Mouse (Mus musculus) monocyte, adult 5-6 weeks (primary cell): Measurements from ENCODE around the gene Calca. TPM values are rescaled to one million over a fixed set of nuclear protein-coding genes. Genes with fewer than 3 reads are reported as not detected.
"Not testable (repeated sequence)": the region's sequence is repeated elsewhere in the genome, so short reads cannot be mapped to it uniquely, and the experiment has no call there.

ENCODE experiments used
- ATAC-seq: fragments of 153-309, 156-312 bp; replicated peaks from 2 replicates; pipeline ENCODE4 v1.8.0; 2017; ENCODE audit warnings: mild to moderate bottlenecking; ENCODE audit not compliant: low TSS enrichment, insufficient number of reproducible peaks, severe bottlenecking, poor library complexity, low FRiP score
- total RNA-seq: library from RNA; stranded (forward); fragments of 200-1000, 200-491, 200-594 nt; gene quantifications from 3 replicates; pipeline ENCODE4 v1.2.3, GENCODE M21; 2017

The Calca gene
- not detected in 3 replicates for total RNA-seq

GRCm38 (mm10) chr7:114636102-114636501, at the start of gene Calca:
TSS of gene Calca (minus strand) at chr7:114636357.
- no peak for ATAC-seq

- no peak for ATAC-seq
Measured at GRCm38 (mm10) chr7:114672697-114673096, 36.5 kb upstream of the Calca start.

- no peak for ATAC-seq
Measured at GRCm38 (mm10) chr7:114671405-114671804, 35.2 kb upstream of the Calca start.

- ATAC-seq = no peak
Measured at GRCm38 (mm10) chr7:114649730-114650129, 13.6 kb upstream of the Calca start.

- no peak for ATAC-seq
Measured at GRCm38 (mm10) chr7:114648791-114649190, 12.6 kb upstream of the Calca start.

- no peak for ATAC-seq
Measured at GRCm38 (mm10) chr7:114635569-114636101, 522 bp downstream of the Calca start.

GRCm38 (mm10) chr7:114634386-114634785, 1.8 kb downstream of the Calca start:
- ATAC-seq = no peak

GRCm38 (mm10) chr7:114625966-114626365, 10.2 kb downstream of the Calca start:
- no peak for ATAC-seq

- ATAC-seq = peak; percentile 59; the same call in 1 of the 2 replicates
Measured at GRCm38 (mm10) chr7:114616759-114617158, 19.4 kb downstream of the Calca start.

- not testable (repeated sequence) for ATAC-seq
Measured at GRCm38 (mm10) chr7:114594391-114594790, 41.8 kb downstream of the Calca start.

- ATAC-seq = no peak
Measured at GRCm38 (mm10) chr7:114582441-114582840, 53.7 kb downstream of the Calca start.

Other genes with a start within 250 kb of the Calca start
- gene Pde3b, start 221.1 kb downstream of the Calca start, total RNA-seq = 58.9 to 108 TPM (median 74.6 TPM) in 3 replicates
- gene Cyp2r1, start 73.4 kb downstream of the Calca start, total RNA-seq = 3.3 to 5.0 TPM (median 4.4 TPM) in 3 replicates
- gene Calcb, start 82.3 kb upstream of the Calca start, total RNA-seq = not detected in 3 replicates
- gene Insc, start 107.3 kb upstream of the Calca start, total RNA-seq = not detected in 3 replicates